Mouse (Mus musculus) liver, postnatal 0 days (tissue): ENCODE measurements around the gene Rnf19b.

Source experiments
- CTCF ChIP-seq: sonication (generic); IDR thresholded peaks from 2 replicates; pipeline ENCODE4 v1.5.1; 2016; ENCODE audit warnings: antibody characterized with exemption, low read depth
- EP300 ChIP-seq: IDR thresholded peaks from 2 replicates; pipeline ENCODE4 v1.6.1; 2016; ENCODE audit warnings: antibody characterized with exemption, low read depth, mild to moderate bottlenecking

GRCm38 (mm10) chr4:129055562-129055961 lies 2.5 kb upstream of the Rnf19b start:
- TF ChIP-seq CTCF (no peak), EP300 (no peak)
